Mouse (Mus musculus) cerebellum, postnatal 14 days (tissue): ENCODE results near the gene Stx18.

Experiments
- DNase-seq, 2 experiments: peaks; one replicate each; pipeline ENCODE4 v3.0.0; 2021; ENCODE audit warnings: mixed read lengths in 2 of 2

Gene Stx18

GRCm38 (mm10) chr5:38080472-38080871 lies 41.9 kb downstream of the Stx18 start:
- DNase-seq = no peak

GRCm38 (mm10) chr5:38082589-38082988 lies 44.0 kb downstream of the Stx18 start:
- DNase-seq = no peak

- no peak for DNase-seq
Measured at GRCm38 (mm10) chr5:38083362-38083761, 44.8 kb downstream of the Stx18 start.

DNA sequence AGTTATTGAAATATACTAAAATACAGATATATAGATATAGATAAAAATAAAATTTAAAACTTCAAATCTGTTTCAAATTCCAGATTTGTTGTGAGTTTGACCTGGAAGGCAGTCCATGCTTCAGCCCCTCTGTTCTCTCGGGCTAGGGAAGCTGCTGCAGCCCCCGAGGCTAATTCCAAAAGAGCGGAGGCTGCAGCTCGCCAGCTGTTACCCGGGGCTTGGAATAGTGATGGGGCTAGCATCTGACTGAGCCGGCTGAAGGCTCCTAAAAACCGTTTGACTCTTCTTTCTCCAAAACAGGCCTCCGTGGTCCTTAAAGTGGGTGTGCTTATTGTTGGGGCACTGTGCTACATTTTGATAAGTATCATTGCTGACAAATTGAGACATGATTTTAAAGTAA lies 46.1 kb downstream of the Stx18 start:
- DNase-seq = no peak

- DNase-seq = peak; percentile 63 to 71
Measured at GRCm38 (mm10) chr5:38085561-38086392, 47.2 kb downstream of the Stx18 start.

DNA sequence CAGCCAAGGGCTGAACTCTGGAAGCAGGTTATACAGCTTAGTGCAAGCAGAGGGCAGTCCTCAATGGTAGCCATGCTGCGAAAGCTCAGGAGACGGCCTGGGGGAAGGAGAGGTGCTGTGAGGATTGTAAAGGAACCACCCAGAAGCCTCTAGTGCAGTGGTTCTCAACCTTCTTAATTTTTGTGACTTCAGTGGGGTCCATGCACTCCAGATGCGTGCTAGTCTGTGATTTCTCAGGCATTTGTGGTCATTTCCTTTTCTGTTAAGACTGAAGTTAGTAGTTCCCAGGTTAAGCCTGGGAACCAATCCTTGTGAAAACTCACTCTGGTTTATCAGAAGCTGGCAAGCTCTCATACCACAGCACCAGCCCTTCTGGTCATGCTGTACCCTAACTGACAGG lies 51.6 kb downstream of the Stx18 start:
- no peak for DNase-seq

GRCm38 (mm10) chr5:38090581-38090980 lies 52.0 kb downstream of the Stx18 start:
- DNase-seq = no peak

DNA sequence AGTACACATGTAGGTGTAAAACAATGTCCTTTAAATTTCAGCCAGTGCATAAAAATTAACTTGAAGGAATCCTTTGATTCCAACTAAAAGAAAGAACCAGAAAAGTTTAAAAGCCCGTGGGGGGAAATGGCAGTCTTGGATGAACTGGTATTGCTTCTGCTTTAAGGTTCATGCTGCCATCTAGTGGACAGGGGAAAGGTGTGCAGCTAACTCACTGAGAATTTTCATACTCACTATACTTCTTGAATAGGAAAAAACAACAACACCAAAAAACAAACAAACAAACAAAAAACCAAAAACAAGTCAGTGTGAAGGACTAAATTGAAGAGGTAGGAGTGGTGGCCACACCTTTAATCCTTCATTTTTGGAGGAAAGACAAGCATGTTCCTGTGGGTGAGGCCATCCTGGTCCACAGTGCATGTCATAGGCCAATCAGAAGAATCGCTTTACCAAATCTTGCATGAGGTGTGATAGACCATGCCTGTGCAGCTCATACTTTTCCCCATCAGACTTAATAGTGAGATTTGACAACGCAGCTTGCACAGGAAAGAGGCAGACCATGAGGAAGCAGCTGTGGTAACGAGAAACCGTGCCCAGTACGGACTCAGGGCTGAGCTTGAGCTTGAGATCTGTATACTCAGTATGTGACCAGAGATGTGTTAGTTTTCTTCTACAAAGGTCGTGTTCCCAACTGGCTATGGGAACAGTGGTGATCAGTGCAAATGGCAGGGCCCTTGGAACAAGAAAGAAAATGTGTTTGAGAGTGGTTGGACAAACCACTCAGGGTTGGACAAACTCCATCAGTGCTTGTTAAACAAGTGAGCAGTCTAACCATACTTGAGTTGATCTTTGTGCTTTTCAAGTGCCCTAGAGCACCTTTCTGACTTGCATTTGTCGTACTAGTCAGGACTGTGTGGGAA lies 52.8 kb downstream of the Stx18 start:
- peak; percentile 54 to 70 for DNase-seq

DNA sequence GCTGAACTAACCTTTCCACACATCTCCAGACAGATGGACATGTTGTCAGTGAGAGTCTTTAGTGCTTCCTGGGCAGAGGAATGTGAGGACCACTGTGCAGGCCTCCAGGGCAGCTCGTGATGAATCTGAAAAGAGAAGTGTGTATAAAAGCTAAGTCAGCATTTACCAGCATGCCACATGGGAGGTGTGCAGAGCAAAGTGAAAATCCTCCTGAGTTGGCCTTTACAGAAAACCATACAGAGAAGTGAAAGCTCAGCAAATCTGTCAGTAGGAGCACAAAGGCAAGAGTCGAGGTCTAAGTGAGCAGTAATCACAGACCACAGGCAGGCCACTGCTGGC lies 53.4 kb downstream of the Stx18 start:
- no peak for DNase-seq

- no peak for DNase-seq
Measured at GRCm38 (mm10) chr5:38094331-38094730, 55.8 kb downstream of the Stx18 start.

DNA sequence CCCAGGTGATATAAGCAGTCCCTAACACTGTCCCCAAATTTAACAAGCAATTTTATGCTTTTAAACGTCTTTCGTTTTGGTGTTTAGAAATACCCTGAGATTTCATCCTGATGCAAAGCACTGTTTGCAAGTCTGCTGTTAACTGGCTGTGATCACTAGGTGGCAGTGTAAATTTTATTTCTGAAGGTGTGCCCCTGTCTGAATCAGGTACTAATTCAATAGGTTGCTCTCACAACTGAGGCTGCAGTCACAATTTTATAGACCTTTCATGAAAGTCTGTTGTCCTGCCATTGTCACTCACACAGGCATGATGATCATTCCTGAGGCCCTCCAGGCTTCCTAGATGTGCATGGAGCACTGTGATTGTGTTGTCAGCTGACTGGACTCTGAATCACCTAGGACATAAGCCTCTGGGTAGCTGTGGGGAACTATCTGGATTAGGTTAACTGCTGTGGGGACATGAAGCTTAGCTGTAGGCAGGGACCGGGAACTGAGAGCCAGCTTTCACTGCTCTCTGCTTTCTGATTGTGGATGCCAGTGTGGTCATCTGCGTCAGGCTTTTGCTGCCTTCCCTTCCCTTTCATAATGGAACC lies 59.1 kb downstream of the Stx18 start:
- peak; percentile 45 to 57 for DNase-seq

DNA sequence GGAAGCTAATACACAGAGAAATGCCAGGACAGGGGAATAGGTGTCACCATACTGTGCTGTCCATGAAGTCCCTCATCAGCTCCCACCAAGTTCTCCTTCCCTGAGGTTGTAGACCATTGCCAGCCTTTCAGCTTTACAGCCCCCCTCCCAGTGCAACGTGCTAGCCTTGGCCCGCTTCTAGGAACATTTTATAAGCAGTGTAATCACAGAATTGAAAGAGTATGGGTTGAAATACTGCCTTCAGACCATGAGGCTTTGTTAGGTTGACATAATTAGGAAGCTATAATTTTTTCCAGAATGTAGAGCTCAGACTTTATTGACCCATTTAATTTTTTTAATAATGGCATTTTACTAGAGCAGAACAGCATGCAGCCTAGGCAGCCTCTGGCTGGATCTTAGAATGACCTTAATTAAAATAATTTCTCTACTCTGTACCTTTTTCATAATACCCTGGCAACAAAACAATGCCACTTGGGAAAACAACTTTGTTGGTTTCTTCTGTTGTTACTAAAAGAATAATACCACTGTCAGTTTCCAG lies 60.7 kb downstream of the Stx18 start:
- no peak for DNase-seq

DNA sequence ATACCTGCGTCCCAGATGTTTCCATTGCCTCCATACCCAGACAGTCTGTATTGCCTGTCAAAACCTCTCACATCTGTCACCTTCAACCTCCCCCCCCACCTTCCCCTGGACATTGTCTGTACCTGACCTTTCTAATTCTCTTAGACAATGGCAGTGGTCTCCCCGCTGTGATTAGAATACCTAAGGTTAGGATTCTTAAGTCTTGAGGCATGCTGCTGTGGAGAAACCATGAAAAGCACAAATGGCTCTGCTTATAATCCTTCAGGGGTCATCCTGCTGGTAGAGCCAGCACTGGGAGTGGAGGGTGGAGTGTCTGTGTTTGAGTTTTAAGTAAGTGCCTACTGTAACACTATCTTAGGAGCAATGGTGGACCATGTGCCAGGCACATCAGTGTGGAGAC lies 64.4 kb downstream of the Stx18 start:
- DNase-seq = no peak

GRCm38 (mm10) chr5:38106080-38106697 lies 67.6 kb downstream of the Stx18 start:
- no peak for DNase-seq

DNA sequence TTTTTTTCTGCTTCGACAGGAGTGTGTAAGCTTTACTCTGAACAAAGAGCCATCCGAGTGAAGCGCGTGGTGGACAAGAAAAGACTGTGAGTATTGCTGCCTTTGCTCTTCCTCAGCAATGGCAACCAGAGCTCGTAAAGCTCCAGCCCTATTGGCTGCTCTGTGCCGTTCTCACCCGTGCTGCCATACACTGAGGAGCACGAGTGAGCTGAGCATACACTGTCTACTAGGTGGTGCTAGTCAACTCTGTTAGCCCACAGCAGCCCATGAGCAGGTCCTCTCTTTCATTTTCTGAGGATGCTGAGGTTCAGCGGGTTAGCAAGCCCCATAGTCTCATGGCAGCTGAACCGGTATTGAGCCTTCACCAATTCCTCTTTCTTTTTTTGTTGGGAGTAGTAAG lies 68.3 kb downstream of the Stx18 start:
- DNase-seq = no peak

DNA sequence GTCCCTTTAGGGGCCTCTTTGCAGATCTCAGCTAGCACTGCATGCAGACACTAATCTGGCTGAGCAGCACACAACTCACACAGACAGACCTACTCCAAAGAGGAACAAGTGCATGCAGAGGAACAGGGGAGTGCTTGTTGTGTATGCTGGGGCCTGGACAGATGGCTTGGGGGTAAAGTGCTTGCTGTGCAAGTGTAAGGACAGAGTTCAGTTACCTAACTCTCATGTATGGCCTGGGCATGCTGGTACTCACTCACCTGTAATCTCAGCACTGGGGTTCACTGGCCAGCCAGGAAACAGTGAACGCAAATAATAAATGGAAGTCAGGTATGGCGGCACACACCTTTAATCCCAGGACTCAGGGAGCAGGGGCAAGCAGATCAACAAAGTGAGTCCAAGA lies 76.0 kb downstream of the Stx18 start:
- no peak for DNase-seq

GRCm38 (mm10) chr5:38117056-38117455 lies 78.5 kb downstream of the Stx18 start:
- DNase-seq = no peak

DNA sequence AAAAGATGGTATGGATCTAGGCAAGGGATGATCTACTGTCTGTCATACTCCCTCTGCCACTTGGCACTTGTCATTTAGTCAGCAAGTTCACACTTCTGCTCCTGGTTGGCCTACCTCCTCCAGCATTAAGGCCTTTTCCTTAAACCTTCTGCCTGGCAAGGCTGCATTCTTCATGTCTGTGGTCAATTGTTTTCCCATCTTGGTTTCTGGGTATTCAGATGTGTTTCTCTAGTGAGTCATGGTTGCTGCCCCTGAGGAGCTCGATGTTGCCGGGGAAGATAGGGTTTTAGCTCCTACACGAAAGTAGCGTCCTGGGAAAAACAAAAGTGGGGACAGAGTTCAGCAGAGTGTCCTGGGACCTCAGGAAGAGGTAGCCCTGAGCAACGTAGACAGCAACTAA lies 80.7 kb downstream of the Stx18 start:
- no peak for DNase-seq

DNA sequence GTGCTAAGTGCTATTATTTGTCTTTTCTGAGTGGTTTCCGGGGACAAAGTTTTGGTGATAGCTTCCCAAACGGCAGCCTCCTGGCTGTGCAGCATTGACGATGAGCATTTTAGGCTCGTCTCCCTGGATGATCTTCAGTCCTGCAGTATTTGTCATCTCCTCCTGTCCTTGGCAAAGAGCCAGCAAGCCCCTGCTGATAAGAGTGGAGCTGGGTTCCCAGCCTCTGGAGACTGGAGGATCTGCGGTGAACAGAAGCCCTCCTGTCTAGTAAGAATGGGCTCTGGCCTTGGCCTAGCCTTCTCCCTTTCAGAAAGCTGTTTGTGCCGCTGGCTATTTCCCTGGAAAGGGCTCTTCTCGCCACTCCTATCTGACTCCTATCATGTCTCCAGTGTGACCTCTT lies 83.2 kb downstream of the Stx18 start:
- DNase-seq = no peak

GRCm38 (mm10) chr5:38126519-38127306 lies 88.2 kb downstream of the Stx18 start:
- no peak for DNase-seq

- no peak for DNase-seq
Measured at GRCm38 (mm10) chr5:38129339-38129738, 90.8 kb downstream of the Stx18 start.

- no peak for DNase-seq
Measured at GRCm38 (mm10) chr5:38136247-38136646, 97.7 kb downstream of the Stx18 start.
